Mouse (Mus musculus): ENCODE data around the gene Nup93. TPM values are rescaled to one million over a fixed set of nuclear protein-coding genes. Genes with fewer than 3 reads are reported as not detected.

Nup93 gene
- total RNA-seq, 1 experiment from 2014 or later, result 21.9 TPM

- DNase-seq, result peak; percentile 68
Observed at GRCm38 (mm10) chr8:94186542-94186941, 27.8 kb upstream of the Nup93 start.

GRCm38 (mm10) chr8:94187290-94188002 lies 26.9 kb upstream of the Nup93 start:
- DNase-seq, result no peak

GRCm38 (mm10) chr8:94189275-94190031 lies 24.9 kb upstream of the Nup93 start:
- peak; percentile 44 for DNase-seq

- DNase-seq, result peak; percentile 70
Observed at GRCm38 (mm10) chr8:94191101-94191691, 23.2 kb upstream of the Nup93 start.

- peak; percentile 34 for DNase-seq
Observed at GRCm38 (mm10) chr8:94192926-94193325, 21.4 kb upstream of the Nup93 start.

GRCm38 (mm10) chr8:94194591-94195223 lies 19.7 kb upstream of the Nup93 start:
- DNase-seq, result peak; percentile 24

GRCm38 (mm10) chr8:94199202-94199869 lies 15.0 kb upstream of the Nup93 start:
- peak; percentile 27 for DNase-seq

GRCm38 (mm10) chr8:94204043-94204442 lies 10.3 kb upstream of the Nup93 start:
- DNase-seq, result no peak

- peak; percentile 70 for DNase-seq
Observed at GRCm38 (mm10) chr8:94205736-94206135, 8.6 kb upstream of the Nup93 start.

- no peak for DNase-seq
Observed at GRCm38 (mm10) chr8:94206256-94206655, 8.1 kb upstream of the Nup93 start.

GRCm38 (mm10) chr8:94207491-94207890 lies 6.9 kb upstream of the Nup93 start:
- no peak for DNase-seq

- DNase-seq, result no peak
Observed at GRCm38 (mm10) chr8:94209639-94210038, 4.7 kb upstream of the Nup93 start.

GRCm38 (mm10) chr8:94210225-94210624 lies 4.1 kb upstream of the Nup93 start:
- DNase-seq, result no peak

GRCm38 (mm10) chr8:94213819-94214218 lies 545 bp upstream of the Nup93 start:
- DNase-seq, result no peak

- DNase-seq, result no peak
Observed at GRCm38 (mm10) chr8:94227381-94227939, 13.1 kb downstream of the Nup93 start.

GRCm38 (mm10) chr8:94240240-94240751 lies 25.9 kb downstream of the Nup93 start:
- DNase-seq, result no peak

- no peak for DNase-seq
Observed at GRCm38 (mm10) chr8:94249836-94250435, 35.6 kb downstream of the Nup93 start.

GRCm38 (mm10) chr8:94258881-94259280 lies 44.5 kb downstream of the Nup93 start:
- no peak for DNase-seq

- DNase-seq, result no peak
Observed at GRCm38 (mm10) chr8:94262626-94263297, 48.4 kb downstream of the Nup93 start.

GRCm38 (mm10) chr8:94266344-94267191 lies 52.2 kb downstream of the Nup93 start:
- no peak for DNase-seq

Measured in adrenal gland, postnatal 25 days (tissue).